Mouse (Mus musculus) ES-Bruce4 (cell line): ENCODE results near the gene Scn4b.

Source experiments
- CTCF ChIP-seq: IDR thresholded peaks from one replicate; pipeline ENCODE4 v1.8.1; 2011; ENCODE audit warnings: low read depth, low read length
- EP300 ChIP-seq: IDR thresholded peaks from 2 replicates; pipeline ENCODE4 v1.6.1; 2011; ENCODE audit warnings: low read depth, low read length; ENCODE audit not compliant: insufficient read depth
- POLR2A ChIP-seq: IDR thresholded peaks from one replicate; pipeline ENCODE4 v1.8.1; 2011; ENCODE audit warnings: low read length; ENCODE audit not compliant: insufficient read depth

DNA sequence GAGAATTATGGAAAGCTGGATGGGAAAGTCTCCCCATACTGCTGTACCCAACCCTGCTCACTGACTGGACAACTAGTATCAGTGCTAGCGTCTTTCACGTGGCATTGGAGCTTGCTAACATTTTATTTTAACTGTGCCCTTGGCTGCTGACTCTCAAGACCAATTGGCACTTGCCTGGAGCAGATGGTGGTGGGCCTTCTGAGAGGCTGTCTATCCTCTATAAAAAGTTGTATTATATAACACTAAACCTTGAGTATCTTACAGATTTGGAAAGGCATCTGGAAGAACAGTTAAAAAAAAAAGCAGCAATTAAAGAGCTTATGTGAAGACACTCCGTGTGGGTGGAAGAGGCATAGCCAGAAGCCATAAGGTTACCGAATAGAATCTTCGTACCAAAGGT, 32.0 kb downstream of the Scn4b start:
- TF ChIP-seq CTCF: no peak
- no peak for TF ChIP-seq POLR2A
- no peak for TF ChIP-seq EP300
